Mouse (Mus musculus) MEL (cell line): ENCODE measurements at regions not wholly inside any gene's neighbourhood (a gene's known extent, or its start where the extent isn't known, plus 50 kb on each side); places are given as distances from the start of the nearest gene placed in this dataset.
A peak's percentile ranks its signal among the peaks of the same experiment; 100 is the strongest.

ENCODE experiments used
- DNase-seq: peaks from one replicate; pipeline ENCODE4 v3.0.0; 2011; ENCODE audit warnings: low read depth, low spot score
- H3K27ac ChIP-seq: 2 replicates; pipeline ENCODE4 v1.5.1; 2012; ENCODE audit warnings: low read depth, mild to moderate bottlenecking, control low read depth, low read length, moderate library complexity; ENCODE audit not compliant: control insufficient read depth
- H3K27me3 ChIP-seq, 2 experiments: fragments of 150-350 bp in 1 of 2; sonication (generic) in 1 of 2; 2 replicates each; pipeline ENCODE4 v1.6.1; 2012; ENCODE audit warnings: low read length in 2 of 2, mild to moderate bottlenecking in 2 of 2, improper control_type of control experiment in 1 of 2, moderate library complexity in 1 of 2; ENCODE audit not compliant: insufficient read depth in 2 of 2, control insufficient read depth in 1 of 2
- H3K36me3 ChIP-seq, 2 experiments: 2 replicates each; pipeline ENCODE4 v1.6.1; 2012 to 2014; ENCODE audit warnings: low read length in 2 of 2, improper control_type of control experiment in 1 of 2, inconsistent platforms in 1 of 2, mild to moderate bottlenecking in 1 of 2; ENCODE audit not compliant: insufficient read depth in 2 of 2, control insufficient read depth in 1 of 2
- H3K4me1 ChIP-seq, 2 experiments: fragments of 150-350 bp in 1 of 2; sonication (generic) in 1 of 2; 2 replicates each; pipeline ENCODE4 v1.6.1; 2012; ENCODE audit warnings: low read length in 2 of 2, improper control_type of control experiment in 1 of 2, mild to moderate bottlenecking in 1 of 2; ENCODE audit not compliant: insufficient read depth in 2 of 2, control insufficient read depth in 1 of 2
- H3K4me3 ChIP-seq, 2 experiments: fragments of 150-350 bp in 1 of 2; sonication (generic) in 1 of 2; 2 replicates each; pipeline ENCODE4 v1.5.1; 2012; ENCODE audit warnings: low read depth in 2 of 2, low read length in 2 of 2, mild to moderate bottlenecking in 2 of 2, moderate library complexity in 2 of 2, control low read depth in 1 of 2, improper control_type of control experiment in 1 of 2; ENCODE audit not compliant: control insufficient read depth in 1 of 2, insufficient read depth in 1 of 2
- H3K79me2 ChIP-seq: 2 replicates; pipeline ENCODE4 v1.6.1; 2012; ENCODE audit warnings: mild to moderate bottlenecking, low read length, moderate library complexity; ENCODE audit not compliant: control insufficient read depth, poor library complexity, insufficient read depth
- H3K9ac ChIP-seq: 2 replicates; pipeline ENCODE4 v1.6.1; 2012; ENCODE audit warnings: low read depth, mild to moderate bottlenecking, control low read depth, low read length, moderate library complexity; ENCODE audit not compliant: control insufficient read depth, poor library complexity, severe bottlenecking
- H3K9me3 ChIP-seq: fragments of 150-350 bp; sonication (generic); replicated peaks from 2 replicates; pipeline ENCODE4 v1.6.1; 2012; ENCODE audit warnings: mild to moderate bottlenecking, low read length, improper control_type of control experiment, moderate library complexity; ENCODE audit not compliant: insufficient read depth
- CHD1 ChIP-seq: IDR thresholded peaks from 2 replicates; pipeline ENCODE4 v1.6.1; 2012; ENCODE audit warnings: low read depth, mild to moderate bottlenecking, inconsistent platforms, low read length, improper control_type of control experiment
- CHD2 ChIP-seq: IDR thresholded peaks from 2 replicates; pipeline ENCODE4 v1.6.1; 2011; ENCODE audit warnings: low read length, improper control_type of control experiment
- ELF1 ChIP-seq: IDR thresholded peaks from 2 replicates; pipeline ENCODE4 v1.6.1; 2014; ENCODE audit warnings: low read depth, mild to moderate bottlenecking, inconsistent platforms, low read length, improper control_type of control experiment, moderate library complexity
- GABPA ChIP-seq: IDR thresholded peaks from 2 replicates; pipeline ENCODE4 v1.6.1; 2012; ENCODE audit warnings: low read depth, mild to moderate bottlenecking, inconsistent platforms, low read length, improper control_type of control experiment, moderate library complexity
- GATA1 ChIP-seq: IDR thresholded peaks from 2 replicates; pipeline ENCODE4 v1.6.1; 2011; ENCODE audit warnings: low read depth, low read length, improper control_type of control experiment
- JUND ChIP-seq: IDR thresholded peaks from 2 replicates; pipeline ENCODE4 v1.6.1; 2011; ENCODE audit warnings: low read depth, mild to moderate bottlenecking, improper control_type of control experiment, low read length
- MAFK ChIP-seq: IDR thresholded peaks from 2 replicates; pipeline ENCODE4 v1.6.1; 2011; ENCODE audit warnings: low read depth, mild to moderate bottlenecking, low read length, improper control_type of control experiment, borderline replicate concordance
- MAX ChIP-seq: IDR thresholded peaks from 2 replicates; pipeline ENCODE4 v1.6.1; 2011; ENCODE audit warnings: low read length, improper control_type of control experiment
- MAZ ChIP-seq: IDR thresholded peaks from 2 replicates; pipeline ENCODE4 v1.6.1; 2012; ENCODE audit warnings: low read depth, mild to moderate bottlenecking, inconsistent platforms, low read length, improper control_type of control experiment
- MYB ChIP-seq: IDR thresholded peaks from 2 replicates; pipeline ENCODE4 v1.6.1; 2011; ENCODE audit warnings: mild to moderate bottlenecking, low read depth, low read length, improper control_type of control experiment
- MYC ChIP-seq: IDR thresholded peaks from 2 replicates; pipeline ENCODE4 v1.6.1; 2011; ENCODE audit warnings: low read depth, mild to moderate bottlenecking, low read length, improper control_type of control experiment, moderate library complexity
- NELFE ChIP-seq: IDR thresholded peaks from 2 replicates; pipeline ENCODE4 v1.6.1; 2011; ENCODE audit warnings: low read depth, low read length, improper control_type of control experiment
- POLR2AphosphoS2 ChIP-seq: IDR thresholded peaks from 2 replicates; pipeline ENCODE4 v1.6.1; 2011; ENCODE audit warnings: low read length, improper control_type of control experiment
- POLR2AphosphoS5 ChIP-seq: IDR thresholded peaks from 2 replicates; pipeline ENCODE4 v1.6.1; 2012; ENCODE audit warnings: low read depth, borderline replicate concordance, mild to moderate bottlenecking, inconsistent platforms, low read length, moderate library complexity, mixed read lengths
- RCOR1 ChIP-seq: IDR thresholded peaks from 2 replicates; pipeline ENCODE4 v1.6.1; 2012; ENCODE audit warnings: low read depth, mild to moderate bottlenecking, inconsistent platforms, low read length, improper control_type of control experiment
- TCF12 ChIP-seq: IDR thresholded peaks from 2 replicates; pipeline ENCODE4 v1.6.1; 2014; ENCODE audit warnings: low read depth, mild to moderate bottlenecking, inconsistent platforms, low read length, improper control_type of control experiment, moderate library complexity
- UBTF ChIP-seq: IDR thresholded peaks from 2 replicates; pipeline ENCODE4 v1.6.1; 2012; ENCODE audit warnings: low read depth, mild to moderate bottlenecking, inconsistent platforms, low read length, improper control_type of control experiment, moderate library complexity, borderline replicate concordance; ENCODE audit not compliant: insufficient read depth
- USF1 ChIP-seq: IDR thresholded peaks from 2 replicates; pipeline ENCODE4 v1.6.1; 2014; ENCODE audit warnings: low read depth, mild to moderate bottlenecking, inconsistent platforms, low read length, improper control_type of control experiment, moderate library complexity
- ZKSCAN1 ChIP-seq: IDR thresholded peaks from 2 replicates; pipeline ENCODE4 v1.6.1; 2012; ENCODE audit warnings: low read depth, mild to moderate bottlenecking, inconsistent platforms, low read length, improper control_type of control experiment, moderate library complexity
- ZMIZ1 ChIP-seq: IDR thresholded peaks from 2 replicates; pipeline ENCODE4 v1.6.1; 2012; ENCODE audit warnings: low read depth, mild to moderate bottlenecking, inconsistent platforms, low read length, improper control_type of control experiment, moderate library complexity
- ZNF384 ChIP-seq: IDR thresholded peaks from 2 replicates; pipeline ENCODE4 v1.6.1; 2012; ENCODE audit warnings: low read depth, mild to moderate bottlenecking, inconsistent platforms, low read length, improper control_type of control experiment

GRCm38 (mm10) chr2:117787321-117787720 lies 324.4 kb upstream of the Thbs1 start:
- H3K4me3 ChIP-seq = no peak overlapping the region
- no peaks in the 10 kb centered on the region for H3K79me2 ChIP-seq
- H3K4me1 ChIP-seq = no peaks in the 10 kb centered on the region
- H3K27me3 ChIP-seq = no peaks in the 10 kb centered on the region
- no peaks in the 10 kb centered on the region for H3K36me3 ChIP-seq
- peak; percentile 3 for DNase-seq
- TF ChIP-seq ZNF384 (no peak), RCOR1 (no peak), CHD1 (no peak), POLR2AphosphoS2 (no peak)
- no peaks in the 10 kb centered on the region for H3K9me3 ChIP-seq
- H3K9ac ChIP-seq = no peak overlapping the region
- no peak overlapping the region for H3K27ac ChIP-seq

GRCm38 (mm10) chr2:117794285-117794684 lies 317.4 kb upstream of the Thbs1 start:
- H3K27ac ChIP-seq = no peak overlapping the region
- H3K36me3 ChIP-seq = no peaks in the 10 kb centered on the region
- H3K9me3 ChIP-seq = no peaks in the 10 kb centered on the region
- H3K4me1 ChIP-seq = no peaks in the 10 kb centered on the region
- H3K27me3 ChIP-seq = no peaks in the 10 kb centered on the region
- no peaks in the 10 kb centered on the region for H3K79me2 ChIP-seq
- TF ChIP-seq USF1 = no peak
- TF ChIP-seq UBTF = no peak
- TF ChIP-seq GABPA = no peak
- no peak for TF ChIP-seq MAX
- TF ChIP-seq MYB = no peak
- TF ChIP-seq GATA1 = no peak
- TF ChIP-seq ZKSCAN1 = no peak
- no peak for TF ChIP-seq ZMIZ1
- no peak for TF ChIP-seq TCF12
- no peak for TF ChIP-seq MAZ
- no peak for TF ChIP-seq POLR2AphosphoS5
- no peak for TF ChIP-seq NELFE
- TF ChIP-seq MYC = no peak
- TF ChIP-seq JUND = no peak
- TF ChIP-seq MAFK = no peak
- no peak for TF ChIP-seq RCOR1
- TF ChIP-seq CHD2 = no peak
- TF ChIP-seq ELF1 = no peak
- H3K4me3 ChIP-seq = no peak overlapping the region
- H3K9ac ChIP-seq = no peak overlapping the region
- DNase-seq = no peak
